In the genomic region with DNA sequence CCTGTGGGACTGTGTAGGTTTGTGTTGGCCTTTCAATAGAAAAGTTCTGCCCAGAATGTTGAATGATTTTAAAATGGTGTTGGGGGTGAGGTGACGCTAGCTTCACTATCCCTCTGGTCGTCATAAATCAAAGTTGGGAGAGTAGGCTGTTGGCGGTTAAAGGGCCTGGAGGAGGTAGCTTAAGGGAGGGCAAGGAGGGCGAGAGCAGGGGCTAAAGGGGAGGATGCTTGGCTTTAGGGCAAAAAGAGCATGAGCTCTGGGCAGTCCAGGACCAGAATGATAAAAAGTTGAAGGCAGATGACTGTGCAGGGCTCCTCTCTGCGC, we compare ENCODE assay signal across 9 mouse cellular contexts. TPM values are rescaled to one million over a fixed set of nuclear protein-coding genes. Genes with fewer than 3 reads are reported as not detected.
DNase-seq lines count a peak whose midpoint lies in the region; ATAC-seq and TF ChIP-seq lines count a peak whose summit lies in the region.
"Had no signal": no experiment of that assay in that cellular context is flagged by ENCODE, and none has a peak within 500 bp of the region (broad histone marks: within the 10 kb centered on the region; RNA-seq: fewer than 3 reads in every experiment).

No protein-coding gene starts in this region.

- H3K27me3 ChIP-seq in kidney, adult 2 months (replicated peaks; ENCODE audit: control insufficient read depth, insufficient read depth, low read length): no peaks in the 10 kb centered on the region
- no peaks in the 10 kb centered on the region for H3K27me3 ChIP-seq in embryonic facial prominence, embryonic 10.5 days (replicated peaks; ENCODE audit: low read depth, poor library complexity, severe bottlenecking)
- no peaks in the 10 kb centered on the region for H3K27me3 ChIP-seq in limb, embryonic 14.5 days (ENCODE audit: control insufficient read depth, insufficient read depth, low read length)

- 0 out of 2 replicates have a peak overlapping the region, but pooled peaks have one; percentile 1 for H3K4me2 ChIP-seq in limb, embryonic 14.5 days (replicated peaks; ENCODE audit: low read depth, low read length, severe bottlenecking)

- H3K27ac ChIP-seq in kidney, adult 2 months (ENCODE audit: insufficient read depth, low read depth, low read length): peak overlapping the region; percentile 31; the same call in 1 of the 2 replicates
- peak overlapping the region; percentile 39; the same call in 1 of the 2 replicates for H3K27ac ChIP-seq in cortical plate, adult 2 months (ENCODE audit: insufficient read depth, low read length)
- peak overlapping the region; percentile 35 for H3K27ac ChIP-seq in embryonic facial prominence, embryonic 10.5 days (replicated peaks)
- H3K27ac ChIP-seq in limb, embryonic 14.5 days (replicated peaks; ENCODE audit: low read depth, low read length): peak overlapping the region; percentile 52

- no peaks in the 10 kb centered on the region for H3K4me1 ChIP-seq in kidney, adult 2 months (ENCODE audit: control insufficient read depth, insufficient read depth, low read length)
- peaks cover 2% of the 10 kb centered on the region; the same call in 1 of the 2 replicates for H3K4me1 ChIP-seq in cortical plate, adult 2 months (ENCODE audit: control insufficient read depth, insufficient read depth, low read length)
- H3K4me1 ChIP-seq in embryonic facial prominence, embryonic 10.5 days: peaks cover 31% of the 10 kb centered on the region
- H3K4me1 ChIP-seq in limb, embryonic 14.5 days (ENCODE audit: control insufficient read depth, insufficient read depth, low read length): peaks cover 37% of the 10 kb centered on the region

- WGBS in kidney, adult 2 months: 70% methylated on average over 5 of the region's 5 CpGs
- WGBS in embryonic facial prominence, embryonic 10.5 days: 78% methylated on average over 5 of the region's 5 CpGs
- 34% methylated on average over 5 of the region's 5 CpGs for WGBS in limb, embryonic 14.5 days

- H3K9ac ChIP-seq in limb, embryonic 14.5 days (ENCODE audit: low read depth, low read length, severe bottlenecking): no peak overlapping the region

- TF ChIP-seq POLR2A in kidney, adult 2 months (IDR thresholded peaks at IDR 0.05; ENCODE audit: low read depth, low read length): no peak
- TF ChIP-seq POLR2A in cortical plate, adult 2 months (IDR thresholded peaks at IDR 0.05; ENCODE audit: extremely low read depth, insufficient read depth, low read length): no peak
- no peak for TF ChIP-seq POLR2A in limb, embryonic 14.5 days (IDR thresholded peaks at IDR 0.05; ENCODE audit: borderline replicate concordance, extremely low read depth, insufficient read depth, insufficient read length)

- H3K9me3 ChIP-seq in embryonic facial prominence, embryonic 10.5 days: no peaks in the 10 kb centered on the region
- H3K9me3 ChIP-seq in limb, embryonic 14.5 days (ENCODE audit: control insufficient read depth, low read length): no peaks in the 10 kb centered on the region
- H3K9me3 ChIP-seq: G1E had no signal

- no peaks in the 10 kb centered on the region for H3K36me3 ChIP-seq in kidney, adult 2 months (ENCODE audit: control insufficient read depth, insufficient read depth, low read length)
- no peaks in the 10 kb centered on the region for H3K36me3 ChIP-seq in embryonic facial prominence, embryonic 10.5 days (replicated peaks)
- no peaks in the 10 kb centered on the region for H3K36me3 ChIP-seq in limb, embryonic 14.5 days (ENCODE audit: control insufficient read depth, insufficient read depth, low read length)
- H3K36me3 ChIP-seq: G1E had no signal

- no peak overlapping the region for H3K4me3 ChIP-seq in kidney, adult 2 months (ENCODE audit: insufficient read depth, low read depth, low read length)
- no peak overlapping the region for H3K4me3 ChIP-seq in cortical plate, adult 2 months (ENCODE audit: insufficient read depth, low read length)
- no peak overlapping the region for H3K4me3 ChIP-seq in embryonic facial prominence, embryonic 10.5 days
- no peak overlapping the region for H3K4me3 ChIP-seq in limb, embryonic 14.5 days (replicated peaks; ENCODE audit: low read length)

- no peak for ATAC-seq in limb, embryonic 14.5 days (ENCODE audit: low FRiP score, low read depth)

- no peak for DNase-seq in kidney, adult 2 months
- DNase-seq in kidney, postnatal 36 days: no peak
- no peak for DNase-seq in embryonic facial prominence, embryonic 10.5 days (ENCODE audit: low spot score)
- no peak for DNase-seq in limb, embryonic 14.5 days (ENCODE audit: low spot score)
- DNase-seq in adipocyte (ENCODE audit: low spot score): no peak
- DNase-seq in gastrocnemius, postnatal 4 days (ENCODE audit: low spot score in 2 of 2): no peak
- DNase-seq in layer of hippocampus, postnatal 10 days (ENCODE audit: low spot score in 2 of 2): no peak

- no peak for TF ChIP-seq CTCF in kidney, adult 2 months (conservative IDR thresholded peaks at IDR 0.05; ENCODE audit: insufficient read depth, insufficient read length, low read depth, low read length)
- no peak for TF ChIP-seq CTCF in cortical plate, adult 2 months (IDR thresholded peaks at IDR 0.05; ENCODE audit: extremely low read depth, insufficient read depth, low read length)

RNA-seq across cellular contexts. Expression of a gene that starts 42.6 kb away (rescaled TPM):
- 201 and 213 TPM in 2 replicates for polyA plus RNA-seq in kidney, adult 2 months (2012; rRNA removed)
- 0.28 and 0.88 TPM in 2 replicates for polyA plus RNA-seq in cortical plate, adult 2 months (2012; rRNA removed)
- not detected in 2 replicates for polyA plus RNA-seq in embryonic facial prominence, embryonic 10.5 days (2016; fragmentation: Nextera tagmentation; extraction: Ambion mirVana)
- polyA plus RNA-seq in limb, embryonic 14.5 days (2012; rRNA removed): 0.92 and 1.2 TPM in 2 replicates
- 1.3 and 2.0 TPM in 2 replicates for polyA plus RNA-seq in limb, embryonic 14.5 days (2014; fragmentation: Nextera tagmentation; extraction: Ambion mirVana)
- total RNA-seq in gastrocnemius, postnatal 4 days (2021): under 1 TPM in 1 of 2 experiments, not detected in 1; 0.54 TPM
- total RNA-seq in layer of hippocampus, postnatal 10 days (2021): not detected

Comparison
In these comparisons a context has a peak if more than half of its experiments do, and no peak if none do; other contexts are left out.
1. RNA of a gene that starts 42.6 kb away (polyA plus RNA-seq): 201 to 213 TPM in kidney, adult 2 months; 0.92 to 2.0 TPM in limb, embryonic 14.5 days, 0.28 to 0.88 TPM in cortical plate, adult 2 months and not detected in embryonic facial prominence, embryonic 10.5 days; every median in the first group is over 10 times any median in the second.
2. Peak in every context shown above with its lines, with median percentiles within 50 percentile points of each other: H3K27ac ChIP-seq.